Mouse (Mus musculus): ENCODE data around the gene Foxo3.

GRCm38 (mm10) chr10:42211407-42211806 is 65.1 kb downstream of the Foxo3 start:
- TF ChIP-seq GABPA (IDR thresholded peaks at IDR 0.05; ENCODE audit: insufficient replicate concordance, low read depth, low read length) (no peak), CHD1 (IDR thresholded peaks at IDR 0.05; ENCODE audit: low read depth, low read length) (no peak)
